ENCODE assay signal across 24 mouse cellular contexts in the genomic region with DNA sequence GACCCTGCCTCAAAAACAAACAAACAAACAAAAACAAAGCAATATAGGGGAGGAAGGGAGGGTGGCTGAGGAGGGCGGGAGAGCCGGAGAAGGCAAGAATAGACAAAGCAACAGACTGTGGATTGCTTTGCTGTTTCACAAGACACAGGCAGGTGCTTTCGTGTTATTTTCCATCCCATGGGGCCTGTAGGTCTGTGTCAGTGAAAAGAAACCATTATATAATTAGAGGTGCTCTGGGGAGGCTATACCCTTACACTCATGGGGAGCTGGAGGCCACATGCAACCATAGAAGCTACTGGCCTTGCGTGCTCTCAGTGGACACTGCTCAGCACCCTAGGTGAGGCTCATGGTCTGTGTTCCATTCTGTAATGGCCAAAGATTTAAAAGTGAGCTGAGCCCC. TPM values are rescaled to one million over a fixed set of nuclear protein-coding genes. Genes with fewer than 3 reads are reported as not detected.
"Had no signal": no experiment of that assay in that cellular context is flagged by ENCODE, and none has a peak within 500 bp of the region (broad histone marks: within the 10 kb centered on the region; RNA-seq: fewer than 3 reads in every experiment).

No protein-coding gene starts in this region.

- ATAC-seq: liver, postnatal 0 days; lung, postnatal 0 days; midbrain, embryonic 13.5 days had no signal

- H3K4me2 ChIP-seq: liver, embryonic 15.5 days; lung, embryonic 15.5 days; midbrain, embryonic 13.5 days; neural tube, embryonic 13.5 days; neural tube, embryonic 15.5 days had no signal

- H3K9me3 ChIP-seq: liver, embryonic 15.5 days; lung, embryonic 15.5 days; midbrain, embryonic 10.5 days; midbrain, embryonic 13.5 days; neural tube, embryonic 13.5 days; neural tube, embryonic 15.5 days had no signal

- H3K9ac ChIP-seq: liver, embryonic 15.5 days; liver, postnatal 0 days; lung, embryonic 15.5 days; midbrain, embryonic 13.5 days; neural tube, embryonic 13.5 days; neural tube, embryonic 15.5 days had no signal

- H3K4me3 ChIP-seq: liver, embryonic 15.5 days; lung, embryonic 15.5 days; midbrain, embryonic 10.5 days; midbrain, embryonic 13.5 days; myocyte; neural tube, embryonic 13.5 days; neural tube, embryonic 15.5 days had no signal

- DNase-seq: liver, postnatal 0 days; lung, adult 2 months; lung, postnatal 14 days; lung, postnatal 36 days; retina, postnatal 1 day; right cerebral cortex, adult 18-20 months; right cerebral cortex, postnatal 25 days; right cerebral cortex, postnatal 4 days; spleen, adult 18-20 months; thymus, adult 18-20 months; thymus, postnatal 14 days; thymus, postnatal 36 days had no signal

- H3K36me3 ChIP-seq: liver, embryonic 15.5 days; lung, embryonic 15.5 days; midbrain, embryonic 10.5 days; midbrain, embryonic 13.5 days; neural tube, embryonic 13.5 days; neural tube, embryonic 15.5 days had no signal

- H3K27me3 ChIP-seq: liver, embryonic 15.5 days; lung, embryonic 15.5 days; midbrain, embryonic 13.5 days; neural tube, embryonic 13.5 days; neural tube, embryonic 15.5 days had no signal

- H3K27ac ChIP-seq: liver, embryonic 15.5 days; lung, embryonic 15.5 days; midbrain, embryonic 10.5 days; neural tube, embryonic 13.5 days; neural tube, embryonic 15.5 days had no signal

- H3K4me1 ChIP-seq: liver, embryonic 15.5 days; lung, embryonic 15.5 days had no signal

RNA-seq across cellular contexts. Expression of gene Cnpy1, which starts 6.7 kb away (rescaled TPM):
- total RNA-seq: megakaryocyte, adult 5-6 weeks; megakaryocyte-erythroid progenitor cell, adult 5-6 weeks had no signal
- polyA plus RNA-seq: liver, postnatal 0 days; myocyte; stomach, embryonic 14.5 days; thymus, postnatal 0 days had no signal
